Mouse (Mus musculus): Measurements from ENCODE around the gene Pik3ca. TPM values are rescaled to one million over a fixed set of nuclear protein-coding genes. Genes with fewer than 3 reads are reported as not detected.

Gene Pik3ca
- polyA plus RNA-seq, 1 experiment from 2014 or later: 14.2 TPM

DNA sequence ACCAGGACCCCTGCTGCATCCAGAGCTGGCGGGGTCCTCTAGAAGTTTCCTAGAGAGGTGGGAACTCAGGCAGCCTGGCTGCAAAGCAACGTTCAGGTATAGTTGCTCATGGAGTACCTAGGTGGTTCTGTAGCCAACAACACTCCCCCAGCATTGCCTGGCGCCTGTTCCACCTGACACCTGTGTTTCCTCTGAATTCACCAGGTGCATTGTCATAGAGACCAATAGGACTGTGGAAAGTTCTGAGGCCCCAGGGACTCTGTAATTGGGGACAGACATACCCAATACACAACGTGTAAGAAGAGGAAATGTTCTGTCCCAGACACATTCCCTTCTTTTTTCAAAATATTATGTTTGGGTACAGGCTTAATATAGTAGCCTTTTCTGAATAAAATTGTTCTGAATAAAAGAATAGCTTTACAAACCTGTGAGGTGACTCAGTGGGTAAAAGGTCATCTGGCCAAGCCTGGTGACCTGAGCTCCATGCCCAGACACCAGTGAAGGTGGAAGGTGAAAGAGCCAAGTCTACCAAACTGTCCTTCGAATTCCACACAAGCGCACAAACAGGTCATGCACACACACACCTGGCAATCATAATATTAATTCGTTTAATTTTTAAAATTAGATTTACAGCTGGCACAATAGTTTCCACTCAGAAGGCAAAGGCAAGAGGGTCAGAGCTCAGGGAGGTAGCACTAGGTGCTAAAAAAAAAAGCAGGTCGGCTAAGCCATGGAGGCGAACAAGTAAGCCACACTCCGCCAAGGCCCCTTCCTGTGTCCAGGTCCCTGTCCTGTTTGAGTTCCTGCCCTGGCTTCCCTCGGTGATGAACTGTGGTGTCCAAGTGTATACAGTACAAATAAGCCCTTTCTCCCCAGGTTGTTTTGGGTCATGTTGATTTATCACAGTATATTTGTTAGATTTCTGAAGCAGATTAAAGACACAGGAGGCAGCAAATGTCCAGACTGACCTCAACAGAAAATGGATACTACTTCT, 94.9 kb downstream of the Pik3ca start, which contains the start of gene Kcnmb3:
Kcnmb3 (minus strand) TSS at position 135 of the 994 bp plus-strand sequence.
- no peak for ATAC-seq (replicated peaks; ENCODE audit: low FRiP score)
- H3K9ac ChIP-seq (ENCODE audit: low read length): no peak within 1 kb of the TSS
- H3K4me3 ChIP-seq (ENCODE audit: low read depth, low read length): no peak within 1 kb of the TSS
- H3K27me3 ChIP-seq (ENCODE audit: control insufficient read depth, insufficient read depth, low read length): no peaks in the 10 kb centered on the region
- H3K4me1 ChIP-seq (replicated peaks; ENCODE audit: control insufficient read depth, insufficient read depth, low read length): no peaks in the 10 kb centered on the region; the same call in 1 of the 2 replicates
- WGBS: 82% methylated on average over 11 of the region's 11 CpGs
- H3K27ac ChIP-seq (ENCODE audit: low read depth, low read length): no peak within 1 kb of the TSS
- no peaks in the 10 kb centered on the region for H3K9me3 ChIP-seq (ENCODE audit: control insufficient read depth, low read length)
- H3K36me3 ChIP-seq (ENCODE audit: control insufficient read depth, insufficient read depth, low read length): no peaks in the 10 kb centered on the region
- DNase-seq (ENCODE audit: low spot score): no peak
- H3K4me2 ChIP-seq (ENCODE audit: low read depth, low read length, severe bottlenecking): no peak within 1 kb of the TSS

DNA sequence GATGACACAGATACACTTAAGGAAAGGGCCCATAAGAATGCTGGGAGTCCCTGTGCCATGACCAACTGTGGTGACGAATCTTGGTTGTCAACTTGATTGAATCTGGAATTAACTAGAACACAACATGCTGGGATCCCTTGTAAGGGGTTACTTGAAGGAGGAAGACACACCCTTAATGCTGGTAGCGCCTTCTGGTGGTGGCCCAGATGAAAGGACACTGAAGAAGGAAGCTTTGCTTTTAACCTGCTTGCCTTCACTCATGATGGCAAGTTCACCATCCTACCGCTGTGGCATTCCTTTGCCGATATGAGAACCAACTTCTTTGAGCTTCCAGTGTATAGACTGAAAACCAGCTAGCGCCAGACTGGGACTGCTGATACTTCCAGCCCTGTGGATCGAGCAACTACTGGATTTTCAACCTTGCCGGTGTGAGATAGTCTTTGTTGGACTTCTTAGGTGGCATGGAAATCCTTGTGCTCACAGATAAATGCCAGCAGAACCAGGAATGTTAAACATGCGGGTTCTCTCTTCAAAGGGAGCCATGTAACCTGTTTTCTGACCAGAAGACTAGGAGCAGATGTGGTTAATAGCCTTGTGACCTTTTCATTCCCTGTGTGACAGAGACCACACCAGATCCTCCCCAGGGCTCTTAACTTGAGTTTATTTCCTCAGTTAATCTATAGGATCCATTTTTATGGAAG, 97.1 kb downstream of the Pik3ca start:
- H3K9ac ChIP-seq (ENCODE audit: low read length): no peak overlapping the region
- no peak for DNase-seq (ENCODE audit: low spot score)
- no peak for ATAC-seq (replicated peaks; ENCODE audit: low FRiP score)

DNA sequence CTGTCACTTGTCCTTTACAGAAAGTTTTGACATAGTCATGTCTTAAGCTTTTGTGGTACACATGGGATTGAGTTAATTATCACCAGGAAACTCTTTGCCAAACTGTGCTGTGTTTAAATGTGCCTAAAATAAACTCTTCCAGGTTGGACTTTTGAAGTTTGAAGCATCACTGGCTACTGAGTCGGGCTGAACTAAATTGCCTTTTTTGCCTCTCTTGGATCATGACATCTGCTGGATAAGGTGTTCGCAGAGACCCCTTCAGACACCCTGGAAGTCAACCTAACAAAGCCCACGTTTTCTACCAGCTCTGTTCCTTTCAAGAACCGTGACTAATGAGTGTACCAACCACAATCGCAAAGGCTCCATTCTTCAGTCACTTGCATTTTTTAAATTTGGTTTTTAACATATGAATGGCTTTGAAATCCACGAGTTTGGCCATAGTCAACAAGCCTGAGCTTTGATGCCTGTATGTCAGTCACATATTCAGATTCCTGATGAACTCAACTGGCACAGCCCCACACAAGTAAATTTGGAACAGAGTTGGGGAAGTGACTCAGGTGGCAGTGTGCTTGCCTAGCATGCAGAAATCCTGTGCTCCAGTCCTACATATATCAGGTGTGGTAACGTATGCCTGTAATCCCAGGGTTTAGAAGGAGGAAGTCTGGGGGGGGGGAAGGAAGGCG, 97.8 kb downstream of the Pik3ca start:
- Histone ChIP-seq H3K27me3 (ENCODE audit: control insufficient read depth, insufficient read depth, low read length) (no peaks in the 10 kb centered on the region), H3K27ac (ENCODE audit: low read depth, low read length) (no peak overlapping the region), H3K9me3 (ENCODE audit: control insufficient read depth, low read length) (no peaks in the 10 kb centered on the region), H3K36me3 (ENCODE audit: control insufficient read depth, insufficient read depth, low read length) (no peaks in the 10 kb centered on the region), H3K4me2 (ENCODE audit: low read depth, low read length, severe bottlenecking) (no peak overlapping the region), H3K9ac (ENCODE audit: low read length) (no peak overlapping the region), H3K4me3 (ENCODE audit: low read depth, low read length) (no peak overlapping the region), H3K4me1 (replicated peaks; ENCODE audit: control insufficient read depth, insufficient read depth, low read length) (no peaks in the 10 kb centered on the region; the same call in 1 of the 2 replicates)
- DNase-seq (ENCODE audit: low spot score) (no peak), ATAC-seq (replicated peaks; ENCODE audit: low FRiP score) (no peak)
- 56% methylated on average over 8 of the region's 8 CpGs for WGBS

More for the DNA sequence above, 97.1 kb downstream of the Pik3ca start:
- Histone ChIP-seq H3K4me1 (replicated peaks; ENCODE audit: control insufficient read depth, insufficient read depth, low read length) (no peaks in the 10 kb centered on the region; the same call in 1 of the 2 replicates), H3K9me3 (ENCODE audit: control insufficient read depth, low read length) (no peaks in the 10 kb centered on the region), H3K4me2 (ENCODE audit: low read depth, low read length, severe bottlenecking) (no peak overlapping the region), H3K27ac (ENCODE audit: low read depth, low read length) (no peak overlapping the region), H3K36me3 (ENCODE audit: control insufficient read depth, insufficient read depth, low read length) (no peaks in the 10 kb centered on the region), H3K4me3 (ENCODE audit: low read depth, low read length) (no peak overlapping the region), H3K27me3 (ENCODE audit: control insufficient read depth, insufficient read depth, low read length) (no peaks in the 10 kb centered on the region)
- 85% methylated on average over 8 of the region's 8 CpGs for WGBS

DNA sequence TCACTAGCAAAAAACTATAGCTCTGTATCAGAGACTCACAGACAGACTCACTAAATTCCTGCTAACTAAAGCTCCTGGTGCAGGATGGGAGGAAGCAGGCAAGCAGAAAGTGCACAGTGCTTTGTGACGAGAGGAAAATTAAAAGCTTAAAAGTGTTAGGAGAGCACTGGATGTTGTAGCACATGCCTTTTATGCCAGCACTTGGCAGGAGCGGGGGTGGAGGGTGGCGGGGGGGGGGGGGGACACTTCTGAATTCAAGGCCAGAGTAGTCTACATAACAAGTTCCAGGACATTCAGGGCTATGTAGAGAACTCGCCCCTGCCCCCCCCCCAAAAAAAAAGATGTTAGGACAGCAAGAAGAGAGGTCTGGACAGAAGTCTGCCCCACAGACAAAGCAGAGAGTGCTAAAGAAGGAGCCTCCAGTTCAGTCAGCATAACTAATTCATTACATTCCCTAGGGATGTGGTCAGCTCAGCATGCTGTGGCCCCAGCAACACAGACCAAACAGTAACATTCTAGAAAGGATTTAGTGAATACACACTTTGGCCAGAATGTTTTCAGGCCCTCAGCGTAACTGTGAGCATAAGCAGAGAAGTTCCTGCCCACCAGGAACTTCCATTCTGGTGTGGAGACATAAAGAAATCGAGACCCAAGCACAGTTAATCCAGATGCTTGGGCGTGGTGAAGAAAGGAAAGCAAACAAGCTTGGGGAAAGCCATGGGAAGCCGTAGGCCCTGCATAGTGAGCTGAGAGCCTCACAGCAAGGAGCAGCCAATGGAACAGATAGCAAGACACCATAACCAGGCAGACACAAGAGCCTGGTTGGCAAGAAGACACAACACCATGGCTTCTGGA, 98.6 kb downstream of the Pik3ca start:
- Histone ChIP-seq H3K27me3 (ENCODE audit: control insufficient read depth, insufficient read depth, low read length) (no peaks in the 10 kb centered on the region), H3K4me2 (ENCODE audit: low read depth, low read length, severe bottlenecking) (no peak overlapping the region), H3K36me3 (ENCODE audit: control insufficient read depth, insufficient read depth, low read length) (no peaks in the 10 kb centered on the region), H3K9me3 (ENCODE audit: control insufficient read depth, low read length) (no peaks in the 10 kb centered on the region), H3K9ac (ENCODE audit: low read length) (no peak overlapping the region), H3K4me3 (ENCODE audit: low read depth, low read length) (no peak overlapping the region), H3K27ac (ENCODE audit: low read depth, low read length) (no peak overlapping the region), H3K4me1 (replicated peaks; ENCODE audit: control insufficient read depth, insufficient read depth, low read length) (no peaks in the 10 kb centered on the region; the same call in 1 of the 2 replicates)
- no peak for ATAC-seq (replicated peaks; ENCODE audit: low FRiP score)
- WGBS: 36% methylated on average over 8 of the region's 8 CpGs
- no peak for DNase-seq (ENCODE audit: low spot score)

DNA sequence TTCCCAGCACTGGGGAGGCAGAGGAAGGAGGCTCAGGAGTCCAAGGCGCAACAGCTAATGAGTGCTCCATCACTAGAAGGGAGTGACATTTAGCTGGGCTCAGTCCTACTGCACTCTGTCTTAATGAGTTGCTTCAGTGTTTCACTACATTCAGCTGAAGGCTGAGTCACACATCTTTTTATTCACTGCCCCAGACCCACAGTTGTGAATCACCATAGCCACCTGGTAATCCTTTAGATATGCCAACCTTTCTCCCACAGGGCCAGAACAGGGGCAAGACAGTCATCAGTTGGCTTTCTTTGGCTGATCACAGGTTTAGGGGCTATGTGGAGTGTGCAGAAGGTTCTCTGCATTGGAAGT, 99.2 kb downstream of the Pik3ca start:
- no peaks in the 10 kb centered on the region; the same call in 1 of the 2 replicates for H3K4me1 ChIP-seq (replicated peaks; ENCODE audit: control insufficient read depth, insufficient read depth, low read length)
- H3K9ac ChIP-seq (ENCODE audit: low read length): no peak overlapping the region
- H3K4me3 ChIP-seq (ENCODE audit: low read depth, low read length): no peak overlapping the region
- no peak for ATAC-seq (replicated peaks; ENCODE audit: low FRiP score)
- WGBS: 93% methylated on average over 1 of the region's 1 CpGs
- H3K9me3 ChIP-seq (ENCODE audit: control insufficient read depth, low read length): no peaks in the 10 kb centered on the region
- H3K4me2 ChIP-seq (ENCODE audit: low read depth, low read length, severe bottlenecking): no peak overlapping the region
- no peaks in the 10 kb centered on the region for H3K36me3 ChIP-seq (ENCODE audit: control insufficient read depth, insufficient read depth, low read length)
- no peak overlapping the region for H3K27ac ChIP-seq (ENCODE audit: low read depth, low read length)
- H3K27me3 ChIP-seq (ENCODE audit: control insufficient read depth, insufficient read depth, low read length): no peaks in the 10 kb centered on the region
- DNase-seq (ENCODE audit: low spot score): no peak

DNA sequence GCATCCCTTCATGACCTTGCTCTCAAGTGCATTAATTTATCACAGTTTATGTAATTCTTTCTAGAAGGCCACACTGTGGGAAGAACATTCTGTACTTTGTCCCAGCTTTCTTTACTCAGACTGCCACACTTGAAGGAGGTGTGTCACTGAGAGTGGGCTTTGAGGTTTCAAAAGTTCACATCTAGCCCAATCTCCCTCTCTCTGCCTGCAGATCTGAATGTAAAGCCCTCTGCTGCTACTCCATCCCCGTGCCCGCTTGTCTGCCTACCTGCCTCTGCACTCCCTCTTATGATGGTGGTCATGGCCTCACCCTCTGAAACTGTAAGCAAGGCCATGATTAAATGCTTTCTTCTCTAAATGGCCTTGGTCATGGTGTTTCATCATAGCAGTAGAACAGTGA, 102.9 kb downstream of the Pik3ca start:
- H3K27me3 ChIP-seq (ENCODE audit: control insufficient read depth, insufficient read depth, low read length): no peaks in the 10 kb centered on the region
- no peaks in the 10 kb centered on the region for H3K36me3 ChIP-seq (ENCODE audit: control insufficient read depth, insufficient read depth, low read length)
- DNase-seq (ENCODE audit: low spot score) (no peak), ATAC-seq (replicated peaks; ENCODE audit: low FRiP score) (no peak)
- 90% methylated on average over 2 of the region's 2 CpGs for WGBS
- H3K4me1 ChIP-seq (replicated peaks; ENCODE audit: control insufficient read depth, insufficient read depth, low read length): no peaks in the 10 kb centered on the region; the same call in 1 of the 2 replicates
- no peak overlapping the region for H3K4me2 ChIP-seq (ENCODE audit: low read depth, low read length, severe bottlenecking)
- H3K9ac ChIP-seq (ENCODE audit: low read length): no peak overlapping the region
- H3K27ac ChIP-seq (ENCODE audit: low read depth, low read length): no peak overlapping the region
- no peaks in the 10 kb centered on the region for H3K9me3 ChIP-seq (ENCODE audit: control insufficient read depth, low read length)
- no peak overlapping the region for H3K4me3 ChIP-seq (ENCODE audit: low read depth, low read length)

DNA sequence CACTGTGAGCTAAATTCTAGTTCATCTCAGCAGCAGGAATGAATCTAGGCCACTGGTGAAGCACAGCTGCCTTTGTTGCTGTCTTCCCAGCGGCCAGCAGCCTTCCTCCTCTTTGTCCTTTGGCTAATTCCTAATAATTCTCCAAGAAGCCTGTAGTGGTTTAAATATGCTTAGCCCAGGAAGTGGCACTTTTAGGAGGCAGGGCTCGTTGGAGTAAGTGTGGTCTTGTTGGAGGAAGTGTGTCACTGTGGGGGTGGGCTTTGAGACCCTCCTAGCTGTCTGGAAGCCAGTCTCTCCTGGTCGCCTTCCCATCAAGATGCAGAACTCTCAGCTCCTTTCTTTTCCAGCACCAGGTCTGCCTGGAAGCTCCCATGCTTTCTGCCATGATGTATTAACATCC, 108.4 kb downstream of the Pik3ca start:
- Histone ChIP-seq H3K9ac (ENCODE audit: low read length) (no peak overlapping the region), H3K9me3 (ENCODE audit: control insufficient read depth, low read length) (no peaks in the 10 kb centered on the region), H3K27ac (ENCODE audit: low read depth, low read length) (no peak overlapping the region), H3K4me1 (replicated peaks; ENCODE audit: control insufficient read depth, insufficient read depth, low read length) (no peaks in the 10 kb centered on the region; the same call in 1 of the 2 replicates), H3K4me2 (ENCODE audit: low read depth, low read length, severe bottlenecking) (no peak overlapping the region), H3K4me3 (ENCODE audit: low read depth, low read length) (no peak overlapping the region), H3K36me3 (ENCODE audit: control insufficient read depth, insufficient read depth, low read length) (no peaks in the 10 kb centered on the region), H3K27me3 (ENCODE audit: control insufficient read depth, insufficient read depth, low read length) (no peaks in the 10 kb centered on the region)
- ATAC-seq (replicated peaks; ENCODE audit: low FRiP score): no peak
- WGBS: 69% methylated on average over 3 of the region's 3 CpGs
- DNase-seq (ENCODE audit: low spot score): no peak

Data from forebrain, embryonic 11.5 days (tissue).